Mouse (Mus musculus): Measurements from ENCODE around the gene Mark1. TPM values are rescaled to one million over a fixed set of nuclear protein-coding genes. Genes with fewer than 3 reads are reported as not detected.

Mark1 gene
- total RNA-seq (2021) = 10 to 100 TPM; 13.6 to 17.1 TPM

DNA sequence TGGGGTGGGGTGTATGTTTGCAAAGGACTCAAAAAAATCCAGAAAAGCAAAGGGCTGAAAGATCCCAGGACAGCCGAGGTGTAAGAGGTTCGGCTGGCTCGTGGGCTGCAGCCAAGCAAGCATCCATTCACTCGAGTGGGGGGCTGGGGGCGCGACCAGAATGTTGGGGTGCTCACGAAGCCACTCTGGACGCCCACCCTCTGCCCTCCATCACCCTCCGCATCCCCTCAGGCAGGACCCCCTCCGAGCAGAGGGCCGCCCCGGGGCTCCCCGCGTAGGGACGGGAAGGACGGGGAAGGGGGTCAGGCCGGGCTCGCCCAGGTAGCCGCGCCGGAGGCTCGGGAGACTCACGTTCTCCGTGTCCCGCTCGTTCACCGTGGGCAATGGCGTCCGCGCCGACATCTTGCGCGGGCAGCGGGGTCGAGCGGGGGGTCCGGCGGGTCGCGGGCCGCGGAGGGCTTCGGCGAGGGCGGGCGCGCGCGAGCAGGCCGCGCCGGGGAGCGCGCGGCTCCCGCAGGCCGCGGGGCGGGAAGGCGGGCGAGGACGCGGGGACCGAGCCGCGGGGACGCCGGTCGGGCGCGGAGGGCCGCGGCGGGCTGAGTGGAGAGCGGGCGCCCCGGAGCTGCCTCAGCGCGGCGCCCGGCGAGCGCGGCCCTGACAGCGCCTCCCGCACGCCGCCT lies at the start of gene Mark1:
Mark1 (minus strand) TSS at position 500 of the 680 bp plus-strand sequence.
- peak; percentile 38 for DNase-seq

DNA sequence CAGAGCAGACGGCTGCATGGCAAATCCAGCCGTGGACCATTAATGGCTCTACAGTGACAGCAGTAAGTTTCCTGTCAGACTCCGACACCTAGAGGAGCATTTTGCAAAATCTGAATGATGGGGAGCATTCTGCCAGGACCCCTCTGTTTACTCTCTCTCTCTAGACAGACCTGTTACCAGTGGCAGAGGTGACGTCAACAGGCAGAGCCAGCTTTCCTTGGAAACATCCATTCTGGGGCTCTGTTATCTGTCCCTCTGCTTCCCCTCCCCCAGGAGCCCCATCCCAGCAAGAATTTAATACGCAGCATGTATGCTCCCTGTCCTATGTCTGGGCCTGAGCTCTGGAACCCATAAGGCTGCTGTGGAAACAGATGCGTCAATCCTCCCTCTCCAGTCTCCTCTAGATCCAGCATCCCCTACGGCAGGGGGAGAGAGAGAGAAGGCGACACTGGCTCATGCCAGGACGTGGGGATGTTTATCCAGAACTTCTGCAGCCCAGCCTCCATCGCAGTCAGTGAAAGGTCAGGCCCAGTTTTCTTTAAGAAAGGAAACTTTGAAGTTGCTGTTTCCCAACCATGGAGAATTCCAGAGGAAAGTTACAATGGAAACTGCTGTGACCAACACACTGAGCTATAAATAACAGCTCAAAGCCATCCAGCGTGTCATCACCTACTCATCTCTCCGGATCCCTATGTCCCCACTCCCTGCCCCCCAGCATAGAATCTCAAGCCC lies 48.3 kb upstream of the Mark1 start:
- DNase-seq = peak; percentile 15

DNA sequence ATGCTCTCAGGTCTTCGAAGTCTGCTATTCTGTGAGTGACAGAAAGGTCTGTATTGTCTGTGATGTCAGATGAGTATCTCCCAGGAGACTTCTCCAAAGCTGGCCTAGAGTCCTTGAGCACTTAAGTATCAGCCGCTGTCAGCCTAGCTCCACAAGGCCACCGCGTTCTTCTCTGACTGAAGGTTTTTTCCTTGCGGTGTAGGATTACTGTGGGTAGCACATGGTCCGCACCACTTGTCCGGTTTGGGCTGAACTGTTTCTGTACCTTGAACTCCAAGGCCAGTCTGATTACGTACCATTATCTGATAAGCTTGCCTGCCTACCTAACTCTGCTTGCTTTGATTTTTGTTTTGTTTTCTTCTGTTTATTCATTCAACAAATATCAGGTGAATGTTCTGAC lies 47.1 kb upstream of the Mark1 start:
- no peak for DNase-seq

DNA sequence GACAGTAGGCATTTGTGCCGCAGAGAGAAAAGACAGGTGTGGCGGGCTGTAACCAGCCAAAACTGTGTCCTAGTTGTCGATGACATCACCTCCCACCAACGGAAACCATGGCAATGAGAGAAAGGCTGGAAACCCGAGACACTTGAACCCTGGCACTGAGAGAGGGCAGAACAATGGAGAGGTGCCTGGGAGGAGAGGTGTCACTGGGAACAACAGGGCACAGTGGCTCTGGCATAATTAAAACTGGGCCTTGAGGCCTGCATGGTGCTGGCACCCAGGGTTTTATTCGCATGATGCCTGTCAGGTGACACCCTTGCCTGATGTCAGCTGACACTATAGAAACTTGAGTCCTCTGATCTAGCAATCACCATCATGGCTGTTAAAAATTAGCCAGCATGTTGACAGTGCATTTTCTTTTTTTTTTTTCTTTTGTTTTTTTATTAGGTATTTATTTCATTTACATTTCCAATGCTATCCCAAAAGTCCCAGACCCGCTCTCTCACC lies 38.9 kb upstream of the Mark1 start:
- DNase-seq = no peak

DNA sequence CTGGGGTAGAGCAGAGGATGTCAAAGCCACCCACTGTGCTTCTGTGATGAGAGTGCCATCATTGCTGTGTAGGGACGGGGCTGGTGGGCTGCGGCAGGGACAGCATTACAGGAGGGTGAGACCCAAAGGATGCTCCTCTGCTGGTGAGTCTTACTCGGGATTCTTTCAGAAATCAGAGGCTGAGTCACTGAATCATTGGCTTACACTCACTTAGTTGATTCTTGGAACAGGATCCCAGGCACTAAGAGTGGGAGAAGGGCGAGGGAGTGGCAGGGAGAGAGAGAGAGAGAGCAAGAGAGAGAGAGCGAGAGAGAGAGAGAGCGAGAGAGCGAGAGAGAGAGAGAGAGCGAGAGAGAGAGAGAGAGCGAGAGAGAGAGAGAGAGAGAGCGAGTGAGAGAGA lies 31.2 kb upstream of the Mark1 start:
- no peak for DNase-seq

DNA sequence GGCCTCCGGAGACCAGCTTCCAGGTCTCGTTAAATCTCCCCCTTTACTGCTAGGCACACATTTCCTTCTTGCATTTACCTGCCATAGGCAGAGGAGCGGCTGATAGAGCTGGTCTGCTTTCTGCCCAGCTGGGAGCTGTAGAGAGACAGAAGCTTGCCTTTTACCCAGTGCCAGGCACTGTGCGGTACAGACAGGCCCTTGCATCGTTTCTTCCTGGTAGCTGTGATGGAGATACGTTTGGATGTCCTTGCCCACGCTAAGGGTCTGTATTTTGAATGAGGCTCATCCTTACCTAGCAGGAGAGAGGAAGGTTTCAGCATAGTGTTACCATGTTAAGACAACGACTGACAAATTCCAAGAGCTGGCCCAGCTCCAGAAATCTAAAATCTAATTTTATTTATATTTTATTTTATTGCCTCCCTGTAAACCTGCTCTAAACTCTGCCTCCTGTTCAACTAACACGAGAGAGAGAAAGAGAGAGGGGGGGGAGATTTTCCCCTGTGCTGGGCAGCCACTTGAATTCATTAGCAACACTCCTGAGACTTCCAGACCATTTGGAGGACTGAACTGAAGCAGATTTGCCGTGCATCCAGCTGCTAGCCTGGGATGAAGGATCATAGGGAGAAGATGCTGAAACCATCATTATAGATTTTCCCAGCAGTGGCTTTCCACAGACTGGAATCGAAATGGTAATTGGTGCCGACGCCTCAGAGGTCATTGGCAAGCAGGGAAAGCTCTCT lies 21.2 kb upstream of the Mark1 start:
- no peak for DNase-seq

DNA sequence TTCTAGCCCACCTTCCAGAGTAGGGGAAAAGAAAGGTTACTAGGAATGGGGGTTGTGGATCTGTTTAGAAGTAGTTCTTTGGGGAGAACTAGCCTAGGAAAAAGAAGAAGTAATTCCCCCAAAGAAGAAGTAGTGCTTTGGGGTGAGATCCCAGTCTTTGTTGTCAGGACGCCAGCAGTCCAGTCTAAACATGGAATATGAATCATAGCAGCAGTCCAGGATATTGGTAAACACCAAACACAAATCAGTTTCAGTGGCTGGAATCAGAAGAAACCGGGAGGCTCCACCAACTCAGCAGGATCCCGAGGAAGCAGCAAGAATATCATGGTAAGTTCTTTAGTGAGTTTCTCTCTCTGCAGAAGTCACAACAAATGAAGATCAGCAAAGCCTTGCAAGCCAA lies 13.2 kb upstream of the Mark1 start:
- no peak for DNase-seq

DNA sequence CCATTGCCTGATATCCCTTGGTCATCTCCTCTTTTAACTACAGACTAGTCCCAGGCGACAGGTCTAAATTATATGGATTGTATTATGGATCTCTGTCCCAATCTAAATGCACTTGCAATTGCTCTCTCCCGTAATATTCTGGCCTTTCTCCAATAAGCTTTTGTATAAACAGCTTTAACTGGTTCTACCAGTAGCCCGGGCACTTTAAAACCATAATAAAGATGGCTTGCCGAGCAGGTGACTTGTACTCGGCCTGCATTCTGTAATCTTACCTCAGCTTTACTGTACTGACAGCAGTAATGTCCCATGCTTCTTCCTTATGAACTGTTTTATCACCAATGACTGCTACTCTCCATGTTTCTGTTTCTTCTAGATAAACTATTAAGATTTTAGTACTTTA lies 7.7 kb upstream of the Mark1 start:
- DNase-seq = no peak

DNA sequence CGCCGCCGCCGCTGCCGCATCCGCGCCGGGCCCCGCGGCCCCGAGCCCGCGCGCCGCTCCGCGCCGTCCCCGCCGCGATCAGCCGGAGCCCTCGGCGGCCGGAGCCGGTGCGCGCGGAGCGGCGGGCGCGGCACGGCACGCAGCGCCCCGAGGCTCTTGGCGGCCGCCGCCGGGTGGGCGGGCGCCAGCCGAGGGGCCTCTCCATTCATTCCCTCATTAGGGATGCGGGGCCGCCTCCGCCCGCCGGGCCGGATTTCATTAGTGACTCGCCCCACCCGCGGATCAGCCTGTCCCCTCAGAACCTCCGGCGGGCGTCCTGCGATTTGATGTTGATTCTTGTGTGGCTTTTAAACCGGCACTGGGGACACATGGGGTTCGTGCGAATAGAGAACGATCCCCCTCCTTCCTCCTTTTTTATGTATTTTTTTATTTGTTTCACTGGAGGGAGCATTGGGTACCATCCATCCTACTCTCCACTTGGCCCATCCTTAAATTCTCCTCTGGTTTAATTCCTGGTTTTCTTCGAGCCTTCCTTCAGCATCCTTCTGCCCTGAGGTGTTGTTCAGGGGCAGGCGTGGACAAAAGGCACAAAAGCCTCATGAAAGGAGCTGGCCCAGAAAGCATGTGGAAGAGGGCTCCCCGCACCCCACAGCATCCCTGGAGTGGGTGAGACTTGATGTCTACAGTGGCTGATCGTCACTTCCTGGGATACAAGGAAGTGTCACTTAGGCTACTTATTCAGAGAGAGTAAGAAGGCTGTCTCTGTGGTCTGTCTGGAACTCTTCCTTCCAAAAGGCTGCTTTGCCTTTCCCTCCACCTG lies 620 bp upstream of the Mark1 start:
- peak; percentile 59 for DNase-seq

DNA sequence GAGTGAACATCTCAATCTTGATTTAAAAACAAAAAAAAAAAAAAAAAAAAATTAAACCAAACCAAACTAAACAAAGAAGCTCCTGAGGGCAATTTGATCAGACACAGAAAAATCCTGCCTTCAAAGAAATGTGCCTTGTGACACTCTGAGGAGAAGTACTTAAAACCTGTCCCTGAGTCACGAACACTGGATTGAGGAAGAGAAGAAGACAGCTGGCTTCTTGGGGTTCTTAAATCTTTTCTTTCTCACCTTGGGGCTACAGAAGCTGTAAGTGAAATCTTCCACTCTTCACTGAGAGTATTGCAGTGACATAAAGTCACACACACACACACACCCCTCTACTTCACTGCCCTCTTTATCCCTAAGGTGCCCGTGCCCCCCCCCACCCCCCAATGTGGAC lies 739 bp downstream of the Mark1 start:
- DNase-seq = no peak

DNA sequence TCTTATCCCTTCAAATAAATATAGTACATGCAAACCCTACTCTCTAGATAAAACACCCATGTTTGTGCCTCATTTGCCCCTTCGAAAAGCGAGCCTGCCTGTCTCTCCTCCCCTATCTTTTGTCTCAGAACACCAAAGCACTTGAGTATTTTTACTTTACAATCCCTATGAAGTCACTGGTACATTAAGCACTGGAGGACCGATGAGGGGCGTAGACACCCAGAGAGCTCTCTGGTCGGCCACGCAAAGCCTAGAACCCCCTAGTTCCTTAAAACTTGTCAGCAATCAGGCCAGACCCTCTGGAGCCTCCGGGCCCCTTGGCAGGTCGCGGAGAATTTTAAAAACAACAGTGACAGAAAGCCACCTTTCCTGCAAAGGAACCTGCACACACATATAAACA lies 1.2 kb downstream of the Mark1 start:
- no peak for DNase-seq

DNA sequence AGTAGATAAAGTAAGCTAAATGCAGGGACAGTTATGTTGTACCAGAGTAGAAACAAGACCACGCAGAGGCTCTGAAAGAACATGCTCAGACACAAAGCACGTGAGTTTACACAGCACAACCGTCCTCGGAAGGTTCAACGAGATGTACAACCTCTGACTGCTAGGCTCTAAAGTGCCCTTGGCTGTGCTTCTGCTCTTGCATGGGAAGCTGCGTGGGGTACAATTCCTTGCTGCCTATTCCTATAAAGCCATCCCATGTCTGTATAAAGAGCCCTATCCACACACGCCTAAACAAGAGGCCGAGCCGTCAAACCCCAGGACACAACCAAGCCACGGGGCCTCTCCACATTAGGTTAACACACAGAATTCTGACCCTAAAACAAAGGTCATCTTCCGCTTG lies 1.9 kb downstream of the Mark1 start:
- no peak for DNase-seq

DNA sequence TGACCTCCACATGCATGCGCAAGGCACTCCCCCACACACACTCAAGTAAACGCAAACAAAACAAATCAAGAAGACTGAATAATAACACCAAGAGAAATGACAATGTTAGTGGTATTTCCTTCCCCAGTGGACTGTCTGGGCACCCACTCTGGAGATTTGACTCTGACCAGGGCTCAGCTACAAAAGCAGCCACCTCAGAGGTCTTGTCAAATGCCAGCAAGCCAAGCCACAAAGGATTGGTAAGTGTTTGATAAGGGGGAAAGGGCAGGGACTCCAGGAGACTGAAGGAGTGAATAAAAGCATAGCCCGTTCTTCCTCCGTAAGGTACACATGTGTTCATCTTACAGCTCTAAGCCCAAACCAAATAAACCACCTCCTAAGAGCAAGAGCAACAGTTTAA lies 4.0 kb downstream of the Mark1 start:
- DNase-seq = no peak

DNA sequence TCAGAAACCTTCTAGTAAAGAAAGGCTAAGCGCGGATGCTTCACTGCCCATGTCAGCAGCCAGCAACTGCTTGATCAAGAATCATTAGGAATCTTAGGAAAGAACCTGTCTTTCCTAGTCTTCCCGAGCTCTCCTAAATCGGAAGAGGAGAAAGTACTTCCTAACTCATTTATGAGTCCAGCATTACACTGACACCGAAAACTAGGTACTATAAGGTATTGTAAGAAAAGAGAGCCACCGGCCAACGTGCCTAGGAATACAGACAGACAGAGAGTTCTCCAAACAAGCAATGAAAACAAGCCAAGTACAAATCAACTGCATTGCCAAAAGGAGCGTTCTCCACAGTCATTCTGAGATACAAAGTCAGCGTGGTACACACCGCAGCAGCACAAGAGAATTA lies 8.2 kb downstream of the Mark1 start:
- DNase-seq = no peak

DNA sequence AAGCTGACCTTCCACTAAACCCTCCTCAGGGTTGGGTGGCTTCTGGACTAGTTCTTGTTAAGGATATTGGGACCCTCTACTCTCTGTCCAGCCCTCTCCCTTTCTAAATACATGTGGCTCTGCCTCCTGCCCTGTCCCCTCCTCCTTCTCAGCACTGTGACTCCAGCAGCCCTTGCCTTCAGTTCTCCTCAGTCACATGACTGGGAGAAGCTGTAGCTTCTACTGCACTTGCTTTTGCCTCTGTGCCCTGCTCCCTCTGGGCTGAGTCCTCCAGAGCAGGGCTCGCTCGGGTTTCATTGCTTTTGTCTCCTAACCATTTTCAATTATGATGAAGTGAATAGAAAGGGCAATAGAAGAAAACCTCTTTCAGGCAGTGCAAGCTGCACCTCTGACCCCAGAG lies 12.6 kb downstream of the Mark1 start:
- no peak for DNase-seq

DNA sequence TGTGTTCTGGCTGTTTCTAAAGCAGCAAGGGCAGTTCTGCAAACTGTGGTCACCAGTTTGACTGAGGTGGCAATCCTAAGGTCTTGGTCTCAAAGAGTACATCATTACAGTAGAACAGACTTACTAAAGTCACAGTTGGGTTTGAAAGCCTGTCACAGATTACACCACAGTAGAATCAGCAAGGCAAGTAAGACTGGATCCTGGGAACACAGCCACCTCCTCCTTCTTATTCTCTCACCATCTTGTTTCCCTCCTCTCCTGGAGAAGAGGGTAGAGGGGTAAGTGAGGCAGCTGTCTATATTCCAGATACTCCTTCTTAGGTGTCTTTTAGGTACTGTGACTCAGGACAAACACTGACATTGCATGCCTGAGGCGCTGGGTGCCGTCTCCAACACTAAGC lies 14.6 kb downstream of the Mark1 start:
- no peak for DNase-seq

DNA sequence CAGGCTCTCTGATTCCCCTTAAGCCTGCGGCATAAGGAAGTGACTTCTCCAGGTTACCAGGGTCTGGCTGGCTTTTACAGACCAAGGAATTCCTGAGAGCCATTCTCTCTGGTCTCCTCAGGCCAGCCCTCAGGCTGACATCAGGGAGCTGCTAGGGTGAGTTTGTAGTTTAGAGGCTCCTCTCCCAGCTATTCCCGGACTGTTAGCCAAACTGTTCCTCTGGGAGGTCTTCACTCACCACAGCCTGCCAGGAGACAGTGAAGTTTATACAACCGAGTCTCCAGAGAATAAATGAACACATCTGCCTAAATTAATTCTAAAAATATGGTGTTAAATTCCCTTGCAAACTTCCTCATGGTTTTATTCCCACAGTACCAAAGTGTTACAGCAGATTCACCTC lies 15.6 kb downstream of the Mark1 start:
- no peak for DNase-seq

DNA sequence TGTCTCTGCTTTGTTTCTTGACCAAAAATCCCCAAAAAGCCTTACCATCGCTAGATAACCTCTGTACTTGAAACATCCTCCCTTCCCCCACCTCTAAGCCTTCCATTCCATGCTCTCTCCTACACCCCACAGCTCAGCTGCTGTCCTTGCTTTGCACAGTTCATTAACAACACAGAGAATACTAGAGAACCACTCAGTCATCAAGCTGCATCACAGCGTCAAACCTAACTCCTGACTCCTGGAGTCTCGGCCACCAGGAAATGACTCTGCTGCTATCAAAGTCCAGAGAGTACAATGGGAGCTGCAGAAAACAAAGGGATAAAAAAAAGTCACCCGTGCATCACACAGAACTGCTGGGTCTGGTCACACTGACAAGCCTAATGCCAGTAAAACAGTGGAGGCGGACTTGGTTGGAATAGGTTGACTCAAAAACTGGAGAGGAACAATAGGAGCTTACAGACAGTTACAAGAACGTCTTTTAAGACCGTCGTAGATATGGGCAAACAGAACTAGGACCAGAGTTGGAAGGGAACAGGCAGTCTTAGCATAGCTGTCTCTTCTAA lies 27.1 kb downstream of the Mark1 start:
- DNase-seq = no peak

DNA sequence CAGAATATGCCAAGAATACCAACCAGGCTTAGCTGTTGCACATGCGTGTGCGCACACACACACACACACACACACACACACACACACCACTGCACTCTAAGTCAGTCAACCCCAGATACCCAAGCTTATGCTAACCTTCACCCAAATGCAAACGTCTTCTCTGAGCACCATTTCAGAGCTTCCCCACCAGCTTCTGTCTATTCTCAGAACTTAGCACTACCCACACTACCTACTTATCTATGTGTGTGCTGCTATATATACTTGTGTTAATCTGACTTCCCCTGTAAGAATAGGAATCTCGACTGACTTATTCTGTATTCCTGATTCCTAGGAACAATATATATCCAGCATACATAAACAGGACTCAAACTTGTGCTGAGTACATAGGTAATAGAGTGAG lies 30.0 kb downstream of the Mark1 start:
- no peak for DNase-seq

DNA sequence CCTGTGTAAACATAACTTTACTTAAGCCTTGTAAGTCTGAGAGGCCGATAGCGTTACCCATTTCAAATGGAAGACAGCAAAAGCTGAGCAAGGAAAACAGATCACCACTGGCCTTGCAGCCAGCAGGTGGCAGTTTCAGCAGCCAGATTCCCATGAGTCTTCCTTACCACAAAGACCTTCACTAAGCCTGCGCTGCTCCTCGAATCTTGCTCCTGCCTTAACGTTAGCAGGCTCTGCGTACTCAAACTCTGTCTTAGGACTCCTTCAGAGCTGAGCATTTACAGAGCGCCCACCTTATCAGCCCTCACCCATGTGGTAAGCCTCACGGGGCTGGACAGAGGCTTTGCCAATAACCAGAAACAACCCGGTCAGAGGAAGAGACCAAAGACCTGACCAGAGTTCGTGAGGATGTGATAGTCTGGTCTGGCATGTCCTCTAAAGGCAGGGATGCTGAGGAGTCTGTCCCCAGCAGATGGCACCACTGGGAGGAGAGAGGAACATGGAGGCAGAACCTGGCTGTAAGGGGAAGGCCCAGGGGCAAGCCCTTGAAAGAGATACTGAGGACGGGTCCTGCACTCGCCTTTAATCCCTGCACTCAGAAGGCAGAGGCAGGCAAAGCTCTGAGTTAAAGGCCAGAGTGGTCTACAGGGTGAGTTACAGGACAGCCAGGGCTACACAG lies 33.5 kb downstream of the Mark1 start:
- peak; percentile 82 for DNase-seq

DNA sequence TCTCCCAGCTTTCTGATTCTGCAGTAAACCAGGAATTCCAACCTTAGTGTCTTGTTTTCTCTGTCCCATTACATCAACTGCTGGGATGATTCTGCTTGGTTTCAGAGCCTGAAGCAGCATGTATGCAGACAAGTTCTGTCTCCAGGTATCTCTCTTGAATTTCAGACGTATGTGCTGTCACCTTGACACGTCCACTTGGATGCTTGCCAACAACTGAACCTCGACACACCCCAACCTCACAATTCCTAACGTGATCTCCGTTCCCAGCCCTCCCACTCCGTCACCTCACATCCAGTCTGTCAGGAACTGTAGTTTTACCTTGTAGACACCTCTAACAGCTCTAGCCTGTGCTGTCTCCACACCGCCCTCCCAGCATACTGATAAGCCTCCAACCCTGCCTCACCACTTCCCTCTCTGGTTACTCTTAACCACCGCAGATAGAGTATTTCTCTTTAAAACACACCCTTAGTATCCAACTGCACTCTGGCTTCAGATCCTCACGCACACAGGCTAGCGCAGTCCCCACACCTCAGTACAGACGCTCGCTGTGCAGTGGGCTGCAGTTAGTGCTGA lies 36.2 kb downstream of the Mark1 start:
- no peak for DNase-seq

Measured in heart, postnatal 4 days (tissue).